Mouse (Mus musculus): ENCODE results near the gene Vmo1. TPM values are rescaled to one million over a fixed set of nuclear protein-coding genes. Genes with fewer than 3 reads are reported as not detected.
"Not testable (repeated sequence)": the region's sequence is repeated elsewhere in the genome, so short reads cannot be mapped to it uniquely, and the experiment has no call there.

Vmo1 gene
- total RNA-seq, 2 experiments from 2014 or later: not detected

- H3K27ac ChIP-seq: no peak overlapping the region
- no peak overlapping the region for H3K4me3 ChIP-seq
- intact Hi-C loops (cut with DNase I): no loop called here
- TF ChIP-seq CTCF (IDR thresholded peaks at IDR 0.05): no peak
- DNase-seq (ENCODE audit: extremely low spot score in 1 of 2, low spot score in 2 of 2): no peak
Measured at GRCm38 (mm10) chr11:70500476-70500812, 14.0 kb downstream of the Vmo1 start.

- peak; percentile 53 for TF ChIP-seq CTCF (IDR thresholded peaks at IDR 0.05)
- Histone ChIP-seq H3K4me3 (no peak overlapping the region), H3K27ac (no peak overlapping the region)
- DNase-seq (ENCODE audit: extremely low spot score in 1 of 2, low spot score in 2 of 2): no peak
- intact Hi-C loops (cut with DNase I): no loop called here
Measured at GRCm38 (mm10) chr11:70499566-70500475, 14.6 kb downstream of the Vmo1 start.

- DNase-seq (ENCODE audit: extremely low spot score in 1 of 2, low spot score in 2 of 2): no peak
- Histone ChIP-seq H3K4me3 (no peak overlapping the region), H3K27ac (no peak overlapping the region)
- intact Hi-C loops (cut with DNase I): no loop called here
- no peak for TF ChIP-seq CTCF (IDR thresholded peaks at IDR 0.05)
Measured at GRCm38 (mm10) chr11:70489684-70490083, 24.7 kb downstream of the Vmo1 start.

GRCm38 (mm10) chr11:70489138-70489537 lies 25.3 kb downstream of the Vmo1 start:
- intact Hi-C loops (cut with DNase I): no loop called here
- H3K4me3 ChIP-seq: no peak overlapping the region
- no peak for DNase-seq (ENCODE audit: extremely low spot score in 1 of 2, low spot score in 2 of 2)
- TF ChIP-seq CTCF (IDR thresholded peaks at IDR 0.05): no peak
- no peak overlapping the region for H3K27ac ChIP-seq

- intact Hi-C loops (cut with DNase I): no loop called here
- DNase-seq (ENCODE audit: extremely low spot score in 1 of 2, low spot score in 2 of 2): no peak
- Histone ChIP-seq H3K27ac (no peak overlapping the region), H3K4me3 (no peak overlapping the region)
- no peak for TF ChIP-seq CTCF (IDR thresholded peaks at IDR 0.05)
Measured at GRCm38 (mm10) chr11:70487816-70488215, 26.6 kb downstream of the Vmo1 start.

- TF ChIP-seq CTCF (IDR thresholded peaks at IDR 0.05): no peak
- Histone ChIP-seq H3K27ac (no peak overlapping the region), H3K4me3 (no peak overlapping the region)
- DNase-seq (ENCODE audit: extremely low spot score in 1 of 2, low spot score in 2 of 2): no peak
- intact Hi-C loops (cut with DNase I): no loop called here
Measured at GRCm38 (mm10) chr11:70485498-70485897, 28.9 kb downstream of the Vmo1 start.

GRCm38 (mm10) chr11:70474872-70475534 lies 39.4 kb downstream of the Vmo1 start:
- DNase-seq (ENCODE audit: extremely low spot score in 1 of 2, low spot score in 2 of 2): no peak
- no peak overlapping the region for H3K4me3 ChIP-seq

GRCm38 (mm10) chr11:70473291-70473690 lies 41.1 kb downstream of the Vmo1 start:
- H3K4me3 ChIP-seq; intact Hi-C loops (cut with DNase I): not testable (repeated sequence)

More at GRCm38 (mm10) chr11:70474872-70475534, 39.4 kb downstream of the Vmo1 start:
- H3K27ac ChIP-seq: no peak overlapping the region
- intact Hi-C loops (cut with DNase I): no loop called here
- no peak for TF ChIP-seq CTCF (IDR thresholded peaks at IDR 0.05)

GRCm38 (mm10) chr11:70472716-70473115 lies 41.7 kb downstream of the Vmo1 start:
- intact Hi-C loops (cut with DNase I): no loop called here
- H3K4me3 ChIP-seq: no peak overlapping the region

More at GRCm38 (mm10) chr11:70473291-70473690, 41.1 kb downstream of the Vmo1 start:
- H3K27ac ChIP-seq; DNase-seq (ENCODE audit: extremely low spot score in 1 of 2, low spot score in 2 of 2): not testable (repeated sequence)

GRCm38 (mm10) chr11:70469764-70470163 lies 44.7 kb downstream of the Vmo1 start:
- no peak overlapping the region for H3K27ac ChIP-seq
- no peak overlapping the region for H3K4me3 ChIP-seq
- TF ChIP-seq CTCF (IDR thresholded peaks at IDR 0.05): no peak
- intact Hi-C loops (cut with DNase I): no loop called here
- DNase-seq (ENCODE audit: extremely low spot score in 1 of 2, low spot score in 2 of 2): no peak

More at GRCm38 (mm10) chr11:70472716-70473115, 41.7 kb downstream of the Vmo1 start:
- no peak overlapping the region for H3K27ac ChIP-seq
- no peak for DNase-seq (ENCODE audit: extremely low spot score in 1 of 2, low spot score in 2 of 2)
- no peak for TF ChIP-seq CTCF (IDR thresholded peaks at IDR 0.05)

GRCm38 (mm10) chr11:70467902-70468619 lies 46.4 kb downstream of the Vmo1 start:
- TF ChIP-seq CTCF (IDR thresholded peaks at IDR 0.05): no peak
- intact Hi-C loops (cut with DNase I): no loop called here
- no peak for DNase-seq (ENCODE audit: extremely low spot score in 1 of 2, low spot score in 2 of 2)
- Histone ChIP-seq H3K4me3 (no peak overlapping the region), H3K27ac (no peak overlapping the region)

- DNase-seq (ENCODE audit: extremely low spot score in 1 of 2, low spot score in 2 of 2): peak in 1 of 2 experiments; percentile 31
- Histone ChIP-seq H3K27ac (no peak overlapping the region), H3K4me3 (peak overlapping the region; percentile 34)
- intact Hi-C loops (cut with DNase I): no loop called here
- TF ChIP-seq CTCF (IDR thresholded peaks at IDR 0.05): no peak
Measured at GRCm38 (mm10) chr11:70465824-70466223, 48.6 kb downstream of the Vmo1 start.

All from left cerebral cortex, adult 2 months (tissue).